Mouse (Mus musculus): Measurements from ENCODE around the gene Fez1. TPM values are rescaled to one million over a fixed set of nuclear protein-coding genes. Genes with fewer than 3 reads are reported as not detected.

Fez1 gene
- polyA plus RNA-seq, 1 experiment from 2014 or later = 2.7 TPM

GRCm38 (mm10) chr9:36803386-36803785 lies 18.3 kb upstream of the Fez1 start:
- H3K27ac ChIP-seq (ENCODE audit: low read depth, low read length) = no peak overlapping the region
- ATAC-seq (replicated peaks; ENCODE audit: low FRiP score) = no peak

GRCm38 (mm10) chr9:36803926-36804325 lies 17.7 kb upstream of the Fez1 start:
- ATAC-seq (replicated peaks; ENCODE audit: low FRiP score) (no peak), DNase-seq (ENCODE audit: low spot score) (no peak)
- H3K36me3 ChIP-seq (ENCODE audit: control insufficient read depth, insufficient read depth, low read length) = no peaks in the 10 kb centered on the region
- H3K4me1 ChIP-seq (replicated peaks; ENCODE audit: control insufficient read depth, insufficient read depth, low read length) = no peaks in the 10 kb centered on the region
- WGBS = 70% methylated on average over 3 of the region's 3 CpGs
- H3K27ac ChIP-seq (ENCODE audit: low read depth, low read length) = no peak overlapping the region
- no peak overlapping the region for H3K4me2 ChIP-seq
- H3K9ac ChIP-seq (ENCODE audit: low read depth, low read length) = no peak overlapping the region
- no peak overlapping the region for H3K4me3 ChIP-seq (ENCODE audit: low read depth, low read length)
- H3K9me3 ChIP-seq (ENCODE audit: control insufficient read depth, low read length) = no peaks in the 10 kb centered on the region
- no peaks in the 10 kb centered on the region for H3K27me3 ChIP-seq (replicated peaks; ENCODE audit: control insufficient read depth, insufficient read depth, low read length)

More at GRCm38 (mm10) chr9:36803386-36803785, 18.3 kb upstream of the Fez1 start:
- no peaks in the 10 kb centered on the region for H3K9me3 ChIP-seq (ENCODE audit: control insufficient read depth, low read length)
- no peak for DNase-seq (ENCODE audit: low spot score)
- no peaks in the 10 kb centered on the region for H3K27me3 ChIP-seq (replicated peaks; ENCODE audit: control insufficient read depth, insufficient read depth, low read length)
- H3K36me3 ChIP-seq (ENCODE audit: control insufficient read depth, insufficient read depth, low read length) = no peaks in the 10 kb centered on the region
- no peak overlapping the region for H3K4me2 ChIP-seq
- no peak overlapping the region for H3K4me3 ChIP-seq (ENCODE audit: low read depth, low read length)
- H3K9ac ChIP-seq (ENCODE audit: low read depth, low read length) = no peak overlapping the region
- WGBS = 71% methylated on average over 6 of the region's 6 CpGs
- H3K4me1 ChIP-seq (replicated peaks; ENCODE audit: control insufficient read depth, insufficient read depth, low read length) = no peaks in the 10 kb centered on the region

- H3K27me3 ChIP-seq (replicated peaks; ENCODE audit: control insufficient read depth, insufficient read depth, low read length) = no peaks in the 10 kb centered on the region
- H3K36me3 ChIP-seq (ENCODE audit: control insufficient read depth, insufficient read depth, low read length) = no peaks in the 10 kb centered on the region
- H3K9me3 ChIP-seq (ENCODE audit: control insufficient read depth, low read length) = no peaks in the 10 kb centered on the region
- H3K4me1 ChIP-seq (replicated peaks; ENCODE audit: control insufficient read depth, insufficient read depth, low read length) = no peaks in the 10 kb centered on the region
- WGBS = 89% methylated on average over 3 of the region's 3 CpGs
- no peak overlapping the region for H3K27ac ChIP-seq (ENCODE audit: low read depth, low read length)
- no peak overlapping the region for H3K9ac ChIP-seq (ENCODE audit: low read depth, low read length)
- no peak overlapping the region for H3K4me2 ChIP-seq
- no peak overlapping the region for H3K4me3 ChIP-seq (ENCODE audit: low read depth, low read length)
- no peak for ATAC-seq (replicated peaks; ENCODE audit: low FRiP score)
- DNase-seq (ENCODE audit: low spot score) = no peak
Measured at GRCm38 (mm10) chr9:36805256-36805975, 16.2 kb upstream of the Fez1 start.

GRCm38 (mm10) chr9:36808126-36808785 lies 13.4 kb upstream of the Fez1 start:
- H3K4me1 ChIP-seq (replicated peaks; ENCODE audit: control insufficient read depth, insufficient read depth, low read length) = no peaks in the 10 kb centered on the region
- H3K36me3 ChIP-seq (ENCODE audit: control insufficient read depth, insufficient read depth, low read length) = no peaks in the 10 kb centered on the region
- DNase-seq (ENCODE audit: low spot score) (no peak), ATAC-seq (replicated peaks; ENCODE audit: low FRiP score) (no peak)
- no peaks in the 10 kb centered on the region for H3K27me3 ChIP-seq (replicated peaks; ENCODE audit: control insufficient read depth, insufficient read depth, low read length)
- H3K27ac ChIP-seq (ENCODE audit: low read depth, low read length) = no peak overlapping the region
- no peak overlapping the region for H3K4me3 ChIP-seq (ENCODE audit: low read depth, low read length)
- no peaks in the 10 kb centered on the region for H3K9me3 ChIP-seq (ENCODE audit: control insufficient read depth, low read length)
- H3K9ac ChIP-seq (ENCODE audit: low read depth, low read length) = no peak overlapping the region
- no peak overlapping the region for H3K4me2 ChIP-seq
- 78% methylated on average over 5 of the region's 5 CpGs for WGBS

GRCm38 (mm10) chr9:36814486-36814885 lies 7.2 kb upstream of the Fez1 start:
- DNase-seq (ENCODE audit: low spot score) = no peak
- H3K4me3 ChIP-seq (ENCODE audit: low read depth, low read length) = no peak overlapping the region

GRCm38 (mm10) chr9:36818905-36819304 lies 2.8 kb upstream of the Fez1 start:
- no peaks in the 10 kb centered on the region for H3K27me3 ChIP-seq (replicated peaks; ENCODE audit: control insufficient read depth, insufficient read depth, low read length)
- DNase-seq (ENCODE audit: low spot score) = no peak
- H3K4me2 ChIP-seq = no peak overlapping the region
- no peak overlapping the region for H3K9ac ChIP-seq (ENCODE audit: low read depth, low read length)
- no peaks in the 10 kb centered on the region for H3K36me3 ChIP-seq (ENCODE audit: control insufficient read depth, insufficient read depth, low read length)
- no peaks in the 10 kb centered on the region for H3K9me3 ChIP-seq (ENCODE audit: control insufficient read depth, low read length)
- ATAC-seq (replicated peaks; ENCODE audit: low FRiP score) = no peak
- H3K27ac ChIP-seq (ENCODE audit: low read depth, low read length) = no peak overlapping the region
- H3K4me1 ChIP-seq (replicated peaks; ENCODE audit: control insufficient read depth, insufficient read depth, low read length) = no peaks in the 10 kb centered on the region
- 80% methylated on average over 4 of the region's 4 CpGs for WGBS
- no peak overlapping the region for H3K4me3 ChIP-seq (ENCODE audit: low read depth, low read length)

More at GRCm38 (mm10) chr9:36814486-36814885, 7.2 kb upstream of the Fez1 start:
- H3K27ac ChIP-seq (ENCODE audit: low read depth, low read length) = no peak overlapping the region
- H3K36me3 ChIP-seq (ENCODE audit: control insufficient read depth, insufficient read depth, low read length) = no peaks in the 10 kb centered on the region
- H3K9ac ChIP-seq (ENCODE audit: low read depth, low read length) = no peak overlapping the region
- no peak for ATAC-seq (replicated peaks; ENCODE audit: low FRiP score)
- 66% methylated on average over 3 of the region's 3 CpGs for WGBS
- no peaks in the 10 kb centered on the region for H3K27me3 ChIP-seq (replicated peaks; ENCODE audit: control insufficient read depth, insufficient read depth, low read length)
- H3K9me3 ChIP-seq (ENCODE audit: control insufficient read depth, low read length) = no peaks in the 10 kb centered on the region
- no peak overlapping the region for H3K4me2 ChIP-seq
- no peaks in the 10 kb centered on the region for H3K4me1 ChIP-seq (replicated peaks; ENCODE audit: control insufficient read depth, insufficient read depth, low read length)

GRCm38 (mm10) chr9:36820969-36821643 lies 558 bp upstream of the Fez1 start:
- no peaks in the 10 kb centered on the region for H3K27me3 ChIP-seq (replicated peaks; ENCODE audit: control insufficient read depth, insufficient read depth, low read length)
- DNase-seq (ENCODE audit: low spot score) = no peak
- no peak overlapping the region for H3K4me3 ChIP-seq (ENCODE audit: low read depth, low read length)
- H3K36me3 ChIP-seq (ENCODE audit: control insufficient read depth, insufficient read depth, low read length) = no peaks in the 10 kb centered on the region
- H3K9me3 ChIP-seq (ENCODE audit: control insufficient read depth, low read length) = no peaks in the 10 kb centered on the region
- 54% methylated on average over 9 of the region's 9 CpGs for WGBS
- H3K27ac ChIP-seq (ENCODE audit: low read depth, low read length) = no peak overlapping the region
- no peaks in the 10 kb centered on the region for H3K4me1 ChIP-seq (replicated peaks; ENCODE audit: control insufficient read depth, insufficient read depth, low read length)
- no peak for ATAC-seq (replicated peaks; ENCODE audit: low FRiP score)
- peak overlapping the region; percentile 7; the same call in 1 of the 2 replicates for H3K4me2 ChIP-seq
- H3K9ac ChIP-seq (ENCODE audit: low read depth, low read length) = no peak overlapping the region

- Histone ChIP-seq H3K9ac (ENCODE audit: low read depth, low read length) (no peak overlapping the region), H3K4me2 (no peak overlapping the region)
Measured at GRCm38 (mm10) chr9:36822024-36822423, 360 bp downstream of the Fez1 start.

More at GRCm38 (mm10) chr9:36822024-36822423, 360 bp downstream of the Fez1 start:
- Histone ChIP-seq H3K9me3 (ENCODE audit: control insufficient read depth, low read length) (no peaks in the 10 kb centered on the region), H3K36me3 (ENCODE audit: control insufficient read depth, insufficient read depth, low read length) (no peaks in the 10 kb centered on the region), H3K27me3 (replicated peaks; ENCODE audit: control insufficient read depth, insufficient read depth, low read length) (no peaks in the 10 kb centered on the region), H3K4me1 (replicated peaks; ENCODE audit: control insufficient read depth, insufficient read depth, low read length) (no peaks in the 10 kb centered on the region), H3K27ac (ENCODE audit: low read depth, low read length) (no peak overlapping the region), H3K4me3 (ENCODE audit: low read depth, low read length) (no peak overlapping the region)
- no peak for DNase-seq (ENCODE audit: low spot score)
- ATAC-seq (replicated peaks; ENCODE audit: low FRiP score) = no peak
- WGBS = 38% methylated on average over 2 of the region's 2 CpGs
